4 mouse cellular contexts compared by ENCODE assay signal in the genomic region with DNA sequence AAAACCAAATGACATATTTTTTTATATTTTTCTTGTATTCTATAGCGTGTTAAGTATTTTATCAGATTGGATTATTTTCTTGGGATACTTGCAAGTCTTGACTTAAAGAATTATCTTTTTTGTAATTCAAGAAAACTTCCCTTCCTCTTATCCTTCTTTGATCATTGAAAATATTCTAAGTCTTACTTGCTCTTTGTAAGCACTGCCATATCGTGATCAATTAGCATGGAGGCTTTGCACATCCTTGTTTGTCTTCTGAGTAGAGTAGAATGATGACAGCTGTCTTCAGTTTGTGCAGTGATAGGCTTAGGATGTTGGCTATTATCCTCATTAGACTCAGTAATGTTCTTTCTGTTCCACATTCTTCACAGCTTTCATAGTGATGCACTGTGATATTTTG. TPM values are rescaled to one million over a fixed set of nuclear protein-coding genes. Genes with fewer than 3 reads are reported as not detected.
A peak's percentile ranks its signal among the peaks of the same experiment; 100 is the strongest.
DNase-seq lines count a peak whose midpoint lies in the region; ATAC-seq and TF ChIP-seq lines count a peak whose summit lies in the region.
"Not testable (repeated sequence)": the region's sequence is repeated elsewhere in the genome, so short reads cannot be mapped to it uniquely, and the experiment has no call there.

No protein-coding gene starts in this region.

- H3K4me3 ChIP-seq in G1E (ENCODE audit: low read depth, low read length); heart, embryonic 10.5 days; limb, embryonic 11.5 days (ENCODE audit: low read depth, low read length); midbrain, embryonic 11.5 days (ENCODE audit: low read depth, low read length): not testable (repeated sequence)

- H3K27ac ChIP-seq in heart, embryonic 10.5 days; limb, embryonic 11.5 days (replicated peaks; ENCODE audit: low read depth, low read length); midbrain, embryonic 11.5 days (ENCODE audit: low read depth, low read length): not testable (repeated sequence)

- TF ChIP-seq CTCF in G1E (IDR thresholded peaks at IDR 0.05; ENCODE audit: low read depth, low read length), result not testable (repeated sequence)

- H3K27me3 ChIP-seq in G1E (ENCODE audit: insufficient read depth, low read length); heart, embryonic 10.5 days (ENCODE audit: insufficient read depth, poor library complexity, severe bottlenecking); limb, embryonic 11.5 days (ENCODE audit: control insufficient read depth, insufficient read depth, low read length); midbrain, embryonic 11.5 days (ENCODE audit: control insufficient read depth, insufficient read depth, low read length): not testable (repeated sequence)

- H3K4me2 ChIP-seq in limb, embryonic 11.5 days (ENCODE audit: low read depth, severe bottlenecking); midbrain, embryonic 11.5 days: not testable (repeated sequence)

- 85% methylated on average over 2 of the region's 2 CpGs for WGBS in heart, embryonic 10.5 days
- 87% methylated on average over 2 of the region's 2 CpGs for WGBS in limb, embryonic 11.5 days
- WGBS in midbrain, embryonic 11.5 days, result 87% methylated on average over 2 of the region's 2 CpGs

- not testable (repeated sequence) for DNase-seq in G1E (ENCODE audit: low spot score)
- DNase-seq in heart, embryonic 10.5 days (ENCODE audit: low spot score), result peak; percentile 51
- peak; percentile 16 for DNase-seq in limb, embryonic 11.5 days (ENCODE audit: low spot score)
- peak; percentile 54 for DNase-seq in midbrain, embryonic 11.5 days (ENCODE audit: low spot score, missing footprints)

- H3K4me1 ChIP-seq in G1E (ENCODE audit: insufficient read depth, low read depth, low read length); heart, embryonic 10.5 days; limb, embryonic 11.5 days (ENCODE audit: control insufficient read depth, insufficient read depth, low read length); midbrain, embryonic 11.5 days (ENCODE audit: control insufficient read depth, insufficient read depth, low read length): not testable (repeated sequence)

- H3K9me3 ChIP-seq in G1E (replicated peaks); limb, embryonic 11.5 days (ENCODE audit: control insufficient read depth, low read length); midbrain, embryonic 11.5 days (ENCODE audit: control insufficient read depth, low read length): not testable (repeated sequence)
- peaks cover 11% of the 10 kb centered on the region; the same call in 1 of the 2 replicates for H3K9me3 ChIP-seq in heart, embryonic 10.5 days

- not testable (repeated sequence) for H3K36me3 ChIP-seq in G1E (replicated peaks); heart, embryonic 10.5 days; limb, embryonic 11.5 days (ENCODE audit: control insufficient read depth, insufficient read depth, low read length); midbrain, embryonic 11.5 days (ENCODE audit: control insufficient read depth, insufficient read depth, low read length)

- ATAC-seq in G1E (ENCODE audit: extremely low read depth, insufficient number of reproducible peaks, low FRiP score, poor library complexity, severe bottlenecking), result peak; percentile 28; the same call in 1 of the 2 replicates
- ATAC-seq in limb, embryonic 11.5 days (ENCODE audit: insufficient number of reproducible peaks, low FRiP score, low TSS enrichment, low read depth); midbrain, embryonic 11.5 days (ENCODE audit: low FRiP score): not testable (repeated sequence)

- not testable (repeated sequence) for H3K9ac ChIP-seq in limb, embryonic 11.5 days (ENCODE audit: low read length); midbrain, embryonic 11.5 days (ENCODE audit: low read length)

RNA-seq across cellular contexts. Expression of gene Zfp992, which starts 13.3 kb away (rescaled TPM):
- total RNA-seq in G1E (2014; fragmentation: Nextera tagmentation), result 11.9 and 16.5 TPM in 2 replicates
- total RNA-seq in G1E (2017), result 5.3 and 6.1 TPM in 2 replicates
- polyA plus RNA-seq in G1E (2012), result 0.33 and 0.53 TPM in 2 replicates
- polyA plus RNA-seq in heart, embryonic 10.5 days (2016; fragmentation: Nextera tagmentation; extraction: Ambion mirVana), result 4.7 and 5.3 TPM in 2 replicates
- 5.6 TPM in 2 replicates for polyA plus RNA-seq in limb, embryonic 11.5 days (2014; fragmentation: Nextera tagmentation; extraction: Ambion mirVana)
- 2.8 and 3.4 TPM in 2 replicates for polyA plus RNA-seq in midbrain, embryonic 11.5 days (2014; fragmentation: Nextera tagmentation; extraction: Ambion mirVana)
